Mouse (Mus musculus): Measurements from ENCODE around the gene Cd6.

The Cd6 gene

DNA sequence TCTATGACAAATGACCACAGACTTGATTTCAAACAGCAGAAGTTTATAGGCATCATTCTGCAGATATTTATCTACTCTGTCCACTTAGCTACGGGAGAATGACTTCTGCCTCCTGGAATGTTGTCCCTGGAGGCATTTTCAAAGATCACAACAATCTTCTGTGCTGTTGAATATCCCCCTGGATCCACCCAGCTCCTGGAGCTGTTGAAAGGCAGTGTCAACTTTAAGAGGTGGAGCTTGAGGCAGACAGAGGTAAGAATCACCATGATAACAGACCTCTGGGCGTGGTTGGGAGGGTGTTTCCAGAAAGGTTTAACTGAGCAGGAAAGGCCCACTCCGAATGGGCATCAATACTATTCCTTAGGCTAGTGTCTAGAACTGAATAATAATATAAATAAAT, 5.8 kb upstream of the Cd6 start:
- DNase-seq, result no peak

DNA sequence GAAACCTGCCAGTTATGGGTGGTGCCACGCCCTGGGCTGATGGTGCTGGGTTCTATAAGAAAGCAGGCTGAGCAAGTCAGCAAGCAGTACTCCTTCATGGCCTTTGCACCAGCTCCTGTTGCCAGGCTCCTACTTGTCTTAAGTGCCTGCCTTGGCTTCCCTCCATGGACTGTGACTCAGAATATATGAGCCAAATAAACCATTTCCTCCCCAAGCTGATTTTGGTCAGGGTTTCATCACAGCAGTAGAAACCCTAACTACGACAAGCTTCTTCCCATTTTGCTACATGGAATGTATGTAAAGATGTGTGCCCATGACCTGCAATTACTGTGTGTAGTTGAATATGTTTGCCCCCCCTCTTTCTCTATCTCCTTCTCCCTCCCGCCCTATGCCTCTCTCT, 3.8 kb upstream of the Cd6 start:
- DNase-seq, result no peak

DNA sequence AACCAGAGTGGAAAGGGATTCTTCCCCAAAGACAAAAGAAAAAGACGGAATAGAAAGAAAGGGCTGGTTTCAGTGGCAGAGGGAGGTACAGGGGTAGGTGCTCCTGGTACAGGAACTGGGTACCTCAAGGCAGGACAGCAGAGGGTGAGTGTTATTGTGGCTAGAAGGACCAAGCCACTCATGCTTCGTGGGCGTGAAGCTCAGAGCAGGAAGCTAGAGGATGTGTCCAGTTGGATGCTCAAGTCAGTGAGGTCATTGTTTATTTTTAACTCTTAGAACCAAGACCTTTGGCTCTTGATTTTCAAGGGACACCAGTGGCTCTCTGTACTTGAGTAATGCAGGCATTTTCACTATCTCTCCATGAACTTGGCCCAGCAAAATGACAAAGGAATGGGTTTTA, 2.2 kb upstream of the Cd6 start:
- DNase-seq, result no peak

DNA sequence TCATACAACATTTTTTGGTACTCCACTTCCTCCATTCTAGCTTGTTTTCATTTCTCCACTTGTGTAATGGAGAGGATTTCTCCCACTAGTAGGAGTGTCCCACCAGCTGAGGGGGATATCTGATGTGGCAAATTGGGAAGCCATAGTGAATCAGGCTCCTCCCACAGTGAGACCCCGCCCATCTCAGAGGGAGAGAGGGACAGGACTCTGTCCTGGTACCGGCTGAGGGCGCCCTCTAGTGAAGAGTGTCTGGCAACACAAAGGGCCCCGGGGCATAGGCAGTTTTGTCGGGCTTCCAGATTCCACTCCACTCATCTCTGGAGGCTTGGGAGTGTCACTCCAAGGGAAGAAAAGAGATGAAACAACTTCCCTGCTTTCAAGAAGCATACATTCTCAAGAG, 1.6 kb upstream of the Cd6 start:
- DNase-seq, result peak; percentile 50

DNA sequence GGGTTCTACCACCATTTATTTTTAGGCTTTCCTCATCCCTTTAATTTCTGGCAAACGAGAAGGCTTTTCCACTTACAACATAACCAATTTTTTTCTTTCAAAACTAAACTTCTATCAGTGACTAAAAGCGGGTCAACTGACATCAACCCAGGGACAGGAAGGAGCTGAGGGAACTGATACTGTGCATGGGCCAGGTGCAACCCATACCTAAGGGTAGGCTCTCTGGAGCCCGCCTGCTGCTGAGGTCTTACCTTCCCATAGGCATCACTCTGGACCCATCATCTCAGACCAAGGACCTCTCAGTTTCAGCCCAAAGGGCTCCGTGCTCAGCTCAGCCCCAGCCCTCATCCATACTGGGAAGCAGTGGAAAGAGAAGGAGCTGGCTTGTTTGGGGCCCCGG, 1.5 kb downstream of the Cd6 start:
- DNase-seq, result no peak

DNA sequence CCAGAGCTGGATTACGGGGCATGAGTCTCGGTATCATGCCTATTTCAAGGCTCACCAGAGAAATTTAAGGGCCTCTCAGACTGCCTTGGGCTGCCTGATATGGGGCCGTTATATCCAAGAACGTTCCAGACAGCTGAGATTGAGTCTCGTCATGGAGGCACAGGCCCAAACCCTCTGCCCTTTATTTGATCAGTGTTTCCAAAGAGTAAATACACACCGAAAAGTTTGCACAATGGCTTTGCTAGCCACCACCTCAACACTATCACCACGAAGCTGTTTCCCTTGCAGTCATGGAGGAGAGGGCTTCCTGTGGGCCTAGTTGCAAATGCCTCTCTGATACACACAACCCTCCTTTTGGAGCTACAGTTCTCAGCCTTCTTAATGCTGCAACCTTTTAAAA, 5.8 kb downstream of the Cd6 start:
- no peak for DNase-seq

DNA sequence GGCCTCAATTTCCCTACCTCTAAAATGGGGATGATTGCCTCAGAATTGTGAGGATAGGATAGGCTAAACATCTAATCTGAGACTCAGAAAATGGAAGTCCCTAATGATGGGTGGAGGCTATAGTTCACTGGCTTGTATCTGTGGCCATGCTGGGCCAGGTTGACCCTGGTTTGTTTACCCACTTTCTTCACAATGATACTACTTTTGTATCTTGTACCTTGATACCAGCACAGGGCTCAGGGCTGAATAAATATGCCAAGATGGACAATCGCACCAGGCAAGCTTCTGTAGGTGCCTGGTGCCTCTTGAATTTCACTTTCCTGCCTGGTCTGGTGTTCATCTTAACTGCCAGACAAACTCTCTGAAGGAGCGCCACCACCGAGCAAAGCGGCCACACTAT, 7.3 kb downstream of the Cd6 start:
- DNase-seq, result no peak

DNA sequence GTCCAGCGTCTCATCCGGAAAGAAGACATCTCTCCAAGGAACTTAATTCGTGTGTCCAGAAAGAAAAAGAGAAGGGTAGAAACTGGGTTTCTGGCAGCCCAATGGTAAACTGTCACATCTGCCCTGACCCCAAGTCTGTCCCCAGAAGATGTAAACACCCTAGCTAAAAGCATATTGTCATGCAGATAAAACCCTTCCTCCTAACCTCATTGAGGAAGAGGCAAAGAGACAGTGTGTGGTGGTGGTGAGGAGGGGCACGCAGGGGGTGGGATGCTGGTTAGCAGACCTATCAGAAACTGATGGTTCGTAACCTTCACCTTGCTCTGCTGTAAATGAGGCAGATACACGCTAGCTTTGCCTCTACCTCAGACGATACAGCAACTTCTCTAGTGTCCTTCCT, 8.5 kb downstream of the Cd6 start:
- DNase-seq, result no peak

DNA sequence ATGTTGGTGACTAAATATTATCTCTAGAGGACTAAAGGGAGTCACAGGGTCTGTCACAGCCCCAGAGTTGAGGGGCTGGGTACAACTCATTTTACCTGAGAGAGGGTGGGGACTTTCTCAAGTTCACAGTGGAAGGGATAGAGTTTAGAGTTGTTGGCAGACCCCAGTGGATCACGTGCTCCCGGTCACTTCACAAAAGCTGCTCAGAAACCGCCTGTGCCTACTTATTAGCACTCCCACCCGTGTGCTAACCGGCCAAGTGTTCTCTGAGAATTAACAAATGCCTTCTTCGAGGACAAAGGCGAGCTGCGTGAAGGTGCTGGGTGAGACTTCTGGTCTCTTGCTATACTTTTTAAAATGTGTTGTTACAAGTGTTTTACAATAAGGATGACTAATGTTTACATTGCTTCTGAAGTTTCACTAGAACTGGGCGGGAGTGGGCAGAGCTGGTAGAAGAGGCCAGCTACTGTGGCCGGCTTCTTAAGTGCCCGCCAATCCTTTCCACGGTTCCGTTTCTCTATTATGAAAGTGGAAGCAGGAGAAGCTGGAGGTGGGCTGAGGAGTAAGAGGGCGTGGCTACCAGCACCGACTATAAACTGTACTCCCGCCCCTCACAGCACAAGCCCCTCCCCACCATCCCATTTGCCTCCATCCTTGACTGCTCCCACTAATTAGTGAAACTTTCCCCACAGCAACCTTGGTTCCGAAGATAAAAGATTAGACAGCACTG, 11.5 kb downstream of the Cd6 start:
- no peak for DNase-seq

DNA sequence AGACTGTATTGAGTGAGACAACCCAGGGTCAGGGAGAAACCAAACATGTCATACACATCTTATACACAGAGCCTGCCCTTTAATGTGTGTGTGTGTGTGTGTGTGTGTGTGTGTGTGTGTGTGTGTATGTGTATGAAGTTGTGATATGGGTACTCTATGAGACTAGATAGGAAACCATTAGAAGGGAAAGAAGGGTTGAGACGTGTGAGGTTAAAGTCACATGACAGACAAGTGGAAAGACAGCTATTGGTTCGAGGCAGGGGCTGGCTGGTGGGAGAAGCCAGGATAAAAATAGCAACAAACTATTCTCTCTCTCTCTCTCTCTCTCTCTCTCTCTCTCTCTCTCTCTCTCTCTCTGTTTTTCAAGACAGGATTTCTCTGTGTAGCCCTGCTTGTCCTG, 13.4 kb downstream of the Cd6 start:
- DNase-seq, result no peak

DNA sequence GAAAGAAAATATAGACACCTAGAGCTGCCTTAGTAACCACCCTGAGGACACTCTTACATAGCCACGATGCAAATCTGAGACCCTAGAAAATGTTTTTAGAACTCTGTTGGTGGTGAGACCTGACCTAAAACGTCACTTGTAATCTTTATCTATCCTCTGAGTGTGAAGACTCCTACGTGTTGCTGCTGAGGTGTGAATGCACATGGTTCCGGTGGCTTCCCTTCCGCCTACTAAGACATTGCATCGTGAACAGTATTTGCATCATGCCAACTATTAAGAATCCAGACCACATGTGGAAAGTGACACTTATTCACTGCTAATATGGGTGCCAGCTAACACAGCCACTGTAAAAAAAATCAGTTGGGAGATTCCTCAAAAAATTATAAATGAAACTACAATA, 14.0 kb downstream of the Cd6 start:
- DNase-seq, result no peak

DNA sequence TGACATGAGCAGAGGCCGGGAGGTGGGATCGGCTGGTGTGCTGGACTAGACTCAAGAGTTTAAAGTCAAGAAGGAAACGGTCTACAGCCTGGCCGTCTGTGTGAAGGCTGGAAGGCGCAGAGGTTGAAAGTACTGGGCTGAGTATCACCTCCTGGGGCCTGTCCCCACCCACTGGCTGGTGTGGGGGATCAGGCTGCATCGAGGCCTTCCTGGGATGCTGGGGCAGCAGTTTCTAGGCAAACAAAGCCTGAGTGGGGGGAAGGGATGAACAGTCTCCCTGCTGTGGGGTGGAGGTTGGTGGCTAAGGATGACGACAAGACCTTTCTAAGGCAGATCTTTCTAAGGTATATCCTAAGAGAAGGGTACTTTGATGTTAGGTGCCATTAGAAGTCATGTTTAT, 16.0 kb downstream of the Cd6 start:
- no peak for DNase-seq

DNA sequence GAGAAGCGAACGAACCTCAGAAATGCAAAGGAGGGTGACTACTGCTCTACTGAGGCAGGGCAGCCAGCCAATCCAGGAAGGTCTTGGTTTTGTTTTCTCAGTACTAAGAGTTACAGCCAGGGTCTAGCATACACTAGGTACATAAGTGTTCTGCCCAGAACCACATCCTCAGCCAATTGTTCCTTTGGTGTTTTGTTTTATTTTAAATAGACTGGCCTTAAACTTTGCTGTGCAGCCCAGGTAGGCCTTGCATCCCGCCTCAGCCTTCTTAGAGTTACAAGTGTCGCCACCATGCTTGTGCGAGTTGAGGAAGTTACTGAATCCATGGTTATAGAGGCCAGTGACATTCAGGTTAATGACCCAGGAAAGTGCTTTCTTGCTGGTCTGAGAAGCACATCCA, 16.8 kb downstream of the Cd6 start:
- DNase-seq, result no peak

DNA sequence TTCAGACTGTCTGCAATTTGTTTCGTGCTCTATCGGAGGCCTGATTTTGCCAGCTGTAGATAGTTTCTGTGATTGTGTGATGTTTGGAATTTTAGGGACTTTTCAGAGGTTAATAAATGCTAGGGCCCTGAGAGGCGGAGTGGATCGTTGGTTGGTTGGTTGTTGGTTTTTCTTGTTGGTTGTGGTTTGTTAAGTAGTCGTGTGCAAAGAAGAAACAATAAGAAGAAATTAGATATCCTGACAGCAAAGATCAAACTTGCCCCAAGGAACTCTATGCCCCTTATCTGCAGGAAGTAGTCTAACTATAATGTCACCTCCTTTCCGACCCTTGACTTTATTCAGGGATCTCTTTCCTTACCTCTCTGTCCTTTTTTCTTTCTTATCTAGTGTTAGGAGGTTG, 18.4 kb downstream of the Cd6 start:
- DNase-seq, result no peak

DNA sequence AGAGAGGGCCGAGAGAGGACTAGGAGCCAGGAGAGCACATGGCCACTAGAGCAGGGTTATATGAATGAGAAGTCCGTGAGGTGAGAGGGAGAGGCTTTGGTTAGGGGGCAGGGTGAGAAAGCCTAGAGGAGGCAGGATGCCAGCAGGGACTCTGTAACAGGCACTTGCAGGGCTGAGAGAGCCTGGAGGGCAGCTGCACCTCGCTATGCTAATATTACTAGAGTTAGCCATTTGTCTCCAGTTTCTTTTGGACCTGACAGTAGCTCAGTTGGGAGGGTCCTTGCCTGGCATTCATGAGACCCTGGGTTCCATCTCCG, 19.7 kb downstream of the Cd6 start:
- DNase-seq, result no peak

DNA sequence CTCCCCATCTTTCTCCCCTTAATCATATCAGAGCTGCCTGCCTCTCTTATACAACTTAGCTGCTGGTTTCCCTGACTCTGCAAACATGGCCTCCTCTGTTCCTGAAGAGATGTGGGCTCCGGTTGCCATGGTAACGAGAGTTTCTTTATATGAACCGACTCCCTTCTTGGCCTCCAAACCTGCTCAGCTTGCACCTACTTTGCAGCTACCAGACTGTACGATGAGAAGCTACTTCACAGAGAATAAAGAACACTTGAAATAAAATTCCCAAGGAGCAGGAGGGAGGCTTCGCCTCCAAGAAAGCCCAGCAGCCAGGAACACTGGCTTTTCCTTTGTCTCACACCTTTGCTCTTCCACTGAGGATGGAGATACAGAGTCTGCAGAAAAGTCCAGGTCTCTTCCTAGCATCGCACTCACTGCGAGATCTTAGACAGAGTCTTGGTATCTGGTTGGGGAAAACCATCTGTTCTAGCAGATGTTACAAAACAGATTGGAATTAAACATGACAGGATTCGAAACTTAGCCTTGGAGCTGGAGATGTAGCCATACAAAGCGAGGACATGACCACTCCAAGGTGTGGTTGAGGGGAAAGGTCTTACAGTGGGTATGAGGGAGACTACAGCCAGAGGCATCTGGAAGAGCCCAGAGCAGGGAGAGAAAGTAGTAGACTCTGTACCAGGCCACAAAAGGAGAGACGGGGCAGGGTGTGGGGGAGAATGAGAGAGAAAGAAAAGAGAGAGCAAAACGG, 20.3 kb downstream of the Cd6 start:
- DNase-seq, result peak; percentile 86

DNA sequence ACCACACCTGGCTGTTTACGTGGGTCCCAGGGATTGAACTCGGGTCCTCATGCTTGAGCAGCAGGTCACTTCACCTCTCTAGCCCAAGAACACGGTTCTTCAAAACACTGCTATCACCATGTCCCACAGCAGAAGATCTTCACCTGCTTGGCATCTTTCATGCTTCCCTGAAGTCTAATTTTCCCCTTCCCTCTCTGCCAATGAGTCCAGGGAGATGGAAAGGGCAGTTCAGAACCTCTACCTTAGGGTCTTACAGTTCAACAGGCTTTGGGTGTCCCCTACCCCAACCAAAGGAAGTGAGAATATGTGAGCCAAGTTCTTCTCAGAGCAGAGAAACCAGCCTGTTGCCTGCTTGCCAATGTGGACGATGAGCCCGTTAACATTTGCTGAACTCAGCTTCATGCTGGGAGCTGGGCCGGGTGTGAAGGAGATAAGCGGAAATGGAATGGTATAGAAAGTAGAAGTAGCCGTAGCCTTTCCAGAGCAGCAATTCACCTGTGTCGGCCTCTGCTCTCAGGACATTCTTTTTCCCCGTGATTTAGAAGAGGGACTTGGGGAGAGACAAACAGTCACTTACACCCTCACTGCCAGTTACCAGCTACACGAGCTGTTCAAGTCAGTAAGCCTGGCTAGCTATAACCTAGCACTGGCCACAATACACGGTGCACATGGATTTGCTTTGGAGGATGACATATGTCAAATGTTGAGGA, 21.2 kb downstream of the Cd6 start:
- no peak for DNase-seq

DNA sequence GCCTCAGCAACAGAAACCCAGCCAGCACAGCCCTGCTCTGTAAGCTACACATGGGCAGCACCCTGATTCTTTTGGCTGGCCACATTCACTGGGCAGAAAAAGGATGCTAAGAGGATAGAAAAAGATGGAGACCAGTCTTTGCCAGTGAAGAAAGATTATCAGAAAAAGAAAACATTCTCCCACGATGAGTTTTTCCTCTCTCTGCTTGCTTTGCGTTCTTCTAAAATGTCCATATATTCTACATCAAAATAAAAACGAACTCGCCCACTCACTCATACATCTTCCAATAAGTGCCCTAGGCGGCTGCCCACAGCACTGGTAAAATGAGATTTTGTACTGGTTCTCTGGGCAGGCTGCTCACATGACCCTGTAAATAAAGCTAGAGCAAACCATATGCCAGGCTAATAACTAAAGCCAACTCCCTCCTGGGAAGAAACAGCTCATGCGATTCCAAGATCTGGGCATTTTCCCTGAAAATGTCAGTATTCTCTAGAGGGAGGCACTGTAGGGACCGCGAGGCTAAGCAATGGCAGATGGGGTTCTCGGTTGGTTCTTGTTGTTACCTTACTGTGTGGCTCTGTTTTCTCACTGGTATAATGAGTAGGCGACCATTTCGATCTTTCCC, 24.1 kb downstream of the Cd6 start:
- no peak for DNase-seq

DNA sequence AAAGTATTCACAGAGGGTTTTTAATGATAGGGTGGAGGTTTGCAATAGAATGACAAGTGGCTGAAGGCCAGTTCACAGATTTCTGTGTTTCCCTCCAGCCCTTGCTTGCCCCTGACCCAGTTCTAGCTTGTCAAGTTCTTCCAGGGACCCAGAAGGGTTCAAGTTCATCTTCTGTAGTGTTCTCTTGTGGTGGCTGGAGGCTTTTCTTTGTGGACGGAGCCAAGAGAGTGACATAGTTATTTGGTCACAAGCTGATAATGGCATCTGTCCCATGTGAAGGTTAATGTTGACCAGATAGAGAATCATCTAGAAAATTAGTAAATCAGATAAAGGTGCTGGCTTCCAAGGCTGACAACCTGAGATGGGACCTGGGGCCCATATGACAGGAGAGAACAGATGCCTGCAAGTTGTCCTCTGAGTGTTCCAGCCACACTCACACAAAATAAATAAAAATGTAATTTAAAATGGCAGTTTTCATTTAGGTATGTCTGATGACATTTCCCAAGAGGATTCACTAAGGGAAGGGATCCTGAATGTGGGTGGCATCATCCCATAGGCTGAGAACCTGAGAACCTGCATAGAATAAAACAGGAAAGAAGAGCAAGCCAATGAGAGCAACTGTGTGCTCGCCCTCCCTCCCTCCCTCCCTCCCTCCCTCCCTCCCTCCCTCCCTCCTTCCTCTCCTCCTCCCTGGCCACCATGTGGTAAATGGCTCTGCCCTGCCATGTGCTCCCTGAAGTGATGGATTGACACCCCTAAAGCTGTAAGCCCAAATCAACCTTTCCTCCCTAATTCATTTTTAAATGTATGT, 24.8 kb downstream of the Cd6 start:
- no peak for DNase-seq

DNA sequence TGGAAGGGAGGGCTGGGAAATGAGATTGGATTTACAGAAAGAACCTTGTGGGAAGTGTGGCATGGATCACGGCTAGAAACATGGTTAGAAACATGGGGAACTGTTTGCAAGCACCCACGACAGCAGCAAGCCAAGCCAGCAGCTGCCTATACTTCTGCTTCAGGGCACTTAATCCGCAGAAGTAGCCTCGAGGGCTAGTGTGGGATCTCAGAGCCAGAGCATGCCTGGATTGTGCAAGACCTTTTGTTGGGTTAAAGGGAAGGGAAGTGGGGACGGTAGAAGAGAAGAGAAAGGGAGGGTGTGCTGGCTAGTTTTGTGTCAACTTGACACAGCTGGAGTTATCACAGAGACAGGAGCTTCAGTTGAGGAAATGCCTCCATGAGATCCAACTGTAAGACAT, 26.1 kb downstream of the Cd6 start:
- DNase-seq, result no peak

DNA sequence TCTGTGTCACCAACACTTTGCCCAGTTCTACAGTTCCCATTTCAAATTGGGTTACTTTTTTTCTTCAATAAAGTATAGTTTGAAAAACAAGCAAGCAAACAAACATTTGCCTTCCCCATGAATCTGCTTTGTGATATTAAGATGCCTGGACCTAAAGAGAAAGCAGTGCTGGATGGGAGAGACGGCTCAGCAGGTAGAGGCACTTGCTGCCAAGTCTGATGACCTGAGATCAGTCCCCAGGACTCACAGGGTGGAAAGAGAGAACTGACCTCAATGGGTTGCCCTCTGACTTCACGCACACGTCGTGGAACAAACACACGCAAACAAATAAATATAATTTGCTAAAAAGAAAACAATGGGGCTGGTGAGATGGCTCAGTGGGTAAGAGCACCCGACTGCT, 28.0 kb downstream of the Cd6 start:
- DNase-seq, result no peak

DNA sequence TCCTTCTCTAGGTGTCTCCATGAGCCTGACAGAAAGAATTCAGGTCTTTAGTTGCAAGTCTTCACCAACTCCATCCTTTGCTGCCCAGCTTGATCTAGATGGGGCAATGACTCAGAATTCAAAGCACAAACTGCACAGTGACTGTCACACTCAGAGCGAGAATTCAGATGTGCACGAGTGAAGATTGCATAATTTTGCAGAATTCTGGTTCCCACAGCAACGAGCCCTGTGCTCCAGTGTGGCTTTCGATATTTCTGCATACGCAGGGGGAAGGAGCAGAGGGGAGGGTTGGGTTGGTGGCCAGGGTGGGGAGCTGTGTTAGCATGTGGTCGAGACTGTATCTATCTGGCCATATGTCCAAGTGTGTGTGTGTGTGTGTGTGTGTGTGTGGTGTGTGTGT, 28.8 kb downstream of the Cd6 start:
- peak; percentile 82 for DNase-seq

DNA sequence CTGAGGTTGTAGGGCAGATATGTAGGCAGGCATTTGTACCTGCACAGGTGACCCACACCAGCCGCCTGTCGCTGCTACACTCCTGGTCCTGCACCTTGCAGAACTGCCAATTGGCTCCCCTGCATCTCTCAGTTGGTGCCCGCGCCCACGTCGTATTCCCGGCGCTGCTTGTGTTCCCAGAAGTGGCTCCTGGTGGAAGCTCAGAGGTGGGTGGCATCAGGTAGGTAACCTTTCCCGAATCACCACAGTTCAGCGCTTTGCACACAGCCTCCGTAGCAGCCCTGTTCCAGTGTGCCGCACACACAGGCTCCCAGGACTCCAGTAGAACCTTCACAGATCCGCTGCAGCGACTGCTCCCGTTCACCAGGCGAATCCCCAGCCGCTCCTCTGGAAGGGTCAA, 30.7 kb downstream of the Cd6 start:
- peak; percentile 59 for DNase-seq

Measured in right cerebral cortex, adult 18-20 months (tissue).